Mouse (Mus musculus): ENCODE data around the gene Ulk3. TPM values are rescaled to one million over a fixed set of nuclear protein-coding genes. Genes with fewer than 3 reads are reported as not detected.

Gene Ulk3
- polyA plus RNA-seq, 1 experiment from 2014 or later = 8.0 TPM

GRCm38 (mm10) chr9:57594174-57594509 is 4.9 kb downstream of the Ulk3 start:
- no peaks in the 10 kb centered on the region for H3K9me3 ChIP-seq (ENCODE audit: low read depth, low read length)
- H3K4me1 ChIP-seq (ENCODE audit: insufficient read depth) = no peaks in the 10 kb centered on the region
- no peak for TF ChIP-seq CTCF (IDR thresholded peaks at IDR 0.05; ENCODE audit: low read depth)
- no peak overlapping the region for H3K4me3 ChIP-seq (ENCODE audit: low read depth, low read length)
- no peak overlapping the region for H3K27ac ChIP-seq (ENCODE audit: low read depth)
- no peak overlapping the region for H3K9ac ChIP-seq
- no peak overlapping the region for H3K4me2 ChIP-seq
- H3K36me3 ChIP-seq (ENCODE audit: insufficient read depth) = peaks cover 23% of the 10 kb centered on the region
- 62% methylated on average over 9 of the region's 9 CpGs for WGBS
- no peak for DNase-seq
- no peak for ATAC-seq (ENCODE audit: insufficient read depth)
- H3K27me3 ChIP-seq (ENCODE audit: insufficient read depth, low read length) = no peaks in the 10 kb centered on the region

GRCm38 (mm10) chr9:57597265-57597664 is 8.0 kb downstream of the Ulk3 start:
- DNase-seq (no peak), ATAC-seq (ENCODE audit: insufficient read depth) (no peak)
- no peaks in the 10 kb centered on the region for H3K4me1 ChIP-seq (ENCODE audit: insufficient read depth)
- no peak overlapping the region for H3K4me3 ChIP-seq (ENCODE audit: low read depth, low read length)
- no peak overlapping the region for H3K27ac ChIP-seq (ENCODE audit: low read depth)
- no peak overlapping the region for H3K9ac ChIP-seq
- no peak for TF ChIP-seq CTCF (IDR thresholded peaks at IDR 0.05; ENCODE audit: low read depth)
- peaks cover 23% of the 10 kb centered on the region for H3K36me3 ChIP-seq (ENCODE audit: insufficient read depth)
- no peak overlapping the region for H3K4me2 ChIP-seq
- H3K27me3 ChIP-seq (ENCODE audit: insufficient read depth, low read length) = no peaks in the 10 kb centered on the region
- H3K9me3 ChIP-seq (ENCODE audit: low read depth, low read length) = no peaks in the 10 kb centered on the region
- 76% methylated on average over 8 of the region's 8 CpGs for whole genome bisulfite sequencing

- no peak; the same call in 1 of the 2 replicates for ATAC-seq (ENCODE audit: insufficient read depth)
- no peaks in the 10 kb centered on the region for H3K4me1 ChIP-seq (ENCODE audit: insufficient read depth)
- H3K9me3 ChIP-seq (ENCODE audit: low read depth, low read length) = no peaks in the 10 kb centered on the region
- peaks cover 20% of the 10 kb centered on the region for H3K36me3 ChIP-seq (ENCODE audit: insufficient read depth)
- WGBS = 14% methylated on average over 4 of the region's 4 CpGs
- TF ChIP-seq CTCF (IDR thresholded peaks at IDR 0.05; ENCODE audit: low read depth) = no peak
- H3K9ac ChIP-seq = no peak overlapping the region
- no peak for DNase-seq
- H3K4me3 ChIP-seq (ENCODE audit: low read depth, low read length) = no peak overlapping the region
- no peak overlapping the region for H3K27ac ChIP-seq (ENCODE audit: low read depth)
- H3K27me3 ChIP-seq (ENCODE audit: insufficient read depth, low read length) = no peaks in the 10 kb centered on the region
- no peak overlapping the region for H3K4me2 ChIP-seq
These were observed 8.7 kb downstream of the Ulk3 start for GRCm38 (mm10) chr9:57597929-57598382.

- Histone ChIP-seq H3K36me3 (ENCODE audit: insufficient read depth) (peaks cover 10% of the 10 kb centered on the region), H3K4me2 (no peak overlapping the region), H3K4me3 (ENCODE audit: low read depth, low read length) (no peak overlapping the region), H3K9me3 (ENCODE audit: low read depth, low read length) (no peaks in the 10 kb centered on the region), H3K4me1 (ENCODE audit: insufficient read depth) (no peaks in the 10 kb centered on the region), H3K9ac (no peak overlapping the region), H3K27ac (ENCODE audit: low read depth) (no peak overlapping the region), H3K27me3 (ENCODE audit: insufficient read depth, low read length) (no peaks in the 10 kb centered on the region)
- no peak for TF ChIP-seq CTCF (IDR thresholded peaks at IDR 0.05; ENCODE audit: low read depth)
- DNase-seq = no peak
- WGBS = 51% methylated on average over 8 of the region's 8 CpGs
- ATAC-seq (ENCODE audit: insufficient read depth) = no peak
These were observed 9.8 kb downstream of the Ulk3 start for GRCm38 (mm10) chr9:57598851-57599563.

GRCm38 (mm10) chr9:57600620-57601352 is 11.5 kb downstream of the Ulk3 start:
- peak; percentile 39 for DNase-seq
- Histone ChIP-seq H3K9ac (no peak overlapping the region), H3K4me1 (ENCODE audit: insufficient read depth) (no peaks in the 10 kb centered on the region), H3K4me3 (ENCODE audit: low read depth, low read length) (no peak overlapping the region), H3K27me3 (ENCODE audit: insufficient read depth, low read length) (no peaks in the 10 kb centered on the region), H3K4me2 (no peak overlapping the region), H3K9me3 (ENCODE audit: low read depth, low read length) (no peaks in the 10 kb centered on the region), H3K27ac (ENCODE audit: low read depth) (no peak overlapping the region), H3K36me3 (ENCODE audit: insufficient read depth) (no peaks in the 10 kb centered on the region)
- no peak for ATAC-seq (ENCODE audit: insufficient read depth)
- no peak for TF ChIP-seq CTCF (IDR thresholded peaks at IDR 0.05; ENCODE audit: low read depth)
- 4% methylated on average over 3 of the region's 3 CpGs for WGBS

GRCm38 (mm10) chr9:57601353-57601706 is 12.1 kb downstream of the Ulk3 start:
- Histone ChIP-seq H3K27ac (ENCODE audit: low read depth) (no peak overlapping the region), H3K27me3 (ENCODE audit: insufficient read depth, low read length) (peaks cover 4% of the 10 kb centered on the region; the same call in 1 of the 2 replicates), H3K4me2 (no peak overlapping the region), H3K4me3 (ENCODE audit: low read depth, low read length) (no peak overlapping the region), H3K9ac (no peak overlapping the region), H3K9me3 (ENCODE audit: low read depth, low read length) (no peaks in the 10 kb centered on the region), H3K4me1 (ENCODE audit: insufficient read depth) (no peaks in the 10 kb centered on the region), H3K36me3 (ENCODE audit: insufficient read depth) (no peaks in the 10 kb centered on the region)
- no peak for TF ChIP-seq CTCF (IDR thresholded peaks at IDR 0.05; ENCODE audit: low read depth)
- ATAC-seq (ENCODE audit: insufficient read depth) (no peak), DNase-seq (no peak)
- WGBS = 20% methylated on average over 2 of the region's 2 CpGs

- no peak overlapping the region for H3K9ac ChIP-seq
- H3K4me1 ChIP-seq (ENCODE audit: insufficient read depth) = no peaks in the 10 kb centered on the region
- no peak for DNase-seq
- H3K27me3 ChIP-seq (ENCODE audit: insufficient read depth, low read length) = peaks cover 4% of the 10 kb centered on the region; the same call in 1 of the 2 replicates
- H3K4me2 ChIP-seq = no peak overlapping the region
- no peak for TF ChIP-seq CTCF (IDR thresholded peaks at IDR 0.05; ENCODE audit: low read depth)
- 42% methylated on average over 8 of the region's 8 CpGs for WGBS
- no peaks in the 10 kb centered on the region for H3K36me3 ChIP-seq (ENCODE audit: insufficient read depth)
- H3K4me3 ChIP-seq (ENCODE audit: low read depth, low read length) = no peak overlapping the region
- no peak overlapping the region for H3K27ac ChIP-seq (ENCODE audit: low read depth)
- H3K9me3 ChIP-seq (ENCODE audit: low read depth, low read length) = no peaks in the 10 kb centered on the region
- no peak for ATAC-seq (ENCODE audit: insufficient read depth)
These were observed 12.8 kb downstream of the Ulk3 start for GRCm38 (mm10) chr9:57602098-57602497.
